In the genomic region with DNA sequence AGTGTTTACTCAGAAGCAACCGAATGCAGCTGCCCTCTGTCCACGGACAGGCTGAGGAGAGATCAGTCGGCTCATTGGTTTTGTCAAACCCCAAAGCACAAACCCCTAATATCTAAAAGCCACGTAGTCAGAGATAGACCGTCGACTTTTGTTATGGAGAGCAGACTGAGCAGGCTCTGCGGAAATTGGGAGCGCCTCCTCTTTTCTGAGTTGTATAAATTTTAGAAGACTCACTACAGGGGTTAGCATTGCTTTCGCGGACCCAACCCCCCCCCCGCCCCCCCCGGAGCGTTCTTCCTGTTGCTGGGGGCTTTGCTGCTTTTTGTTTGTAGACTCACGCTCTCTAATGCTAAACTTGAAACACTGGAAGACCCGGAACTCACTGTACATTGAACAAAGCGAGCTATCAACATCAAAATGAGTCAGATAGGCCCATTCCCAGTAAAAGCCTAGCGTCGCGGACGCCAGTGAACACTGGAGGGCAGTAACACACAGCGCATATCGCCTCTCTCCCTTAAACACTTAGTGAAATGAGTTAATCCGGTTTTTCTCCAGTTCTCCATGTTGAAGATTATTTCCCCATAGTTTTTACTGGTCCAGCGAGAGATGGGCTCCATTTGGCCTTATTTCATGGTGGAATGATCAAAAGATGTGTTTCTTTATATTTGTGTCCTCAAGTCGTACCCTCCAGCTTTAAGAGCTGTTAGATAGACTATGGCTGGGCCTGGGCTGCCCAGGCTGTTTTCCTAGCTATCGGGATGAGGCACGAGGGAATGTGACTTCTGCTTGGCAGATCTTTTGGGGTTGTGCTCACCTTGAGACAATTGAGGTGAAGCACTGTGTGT, we compare ENCODE assay signal across 9 mouse cellular contexts. TPM values are rescaled to one million over a fixed set of nuclear protein-coding genes. Genes with fewer than 3 reads are reported as not detected.
DNase-seq lines count a peak whose midpoint lies in the region; ATAC-seq lines count a peak whose summit lies in the region.
"Had no signal": no experiment of that assay in that cellular context is flagged by ENCODE, and none has a peak within 500 bp of the region (broad histone marks: within the 10 kb centered on the region; RNA-seq: fewer than 3 reads in every experiment).

No protein-coding gene starts in this region.

- peak; percentile 28 to 33 for DNase-seq in urinary bladder, postnatal 36 days (ENCODE audit: low spot score in 2 of 2)
- DNase-seq in urinary bladder, postnatal 10 days (ENCODE audit: low spot score), result no peak
- peak; percentile 62 for DNase-seq in embryo, embryonic 9.5 days (ENCODE audit: extremely low spot score)
- peak; percentile 79 for DNase-seq in hindbrain, embryonic 11.5 days (ENCODE audit: low spot score)
- peak; percentile 28 to 59 for DNase-seq in layer of hippocampus, adult 8-10 months (ENCODE audit: low spot score in 2 of 2)
- DNase-seq in lung, postnatal 36 days, result peak; percentile 30
- DNase-seq in right cerebral cortex, postnatal 10 days (ENCODE audit: low spot score in 2 of 2), result peak; percentile 74 to 83
- no peak for DNase-seq in spleen, postnatal 4 days (ENCODE audit: low spot score in 2 of 2)

- no peaks in the 10 kb centered on the region for H3K9me3 ChIP-seq in hindbrain, embryonic 11.5 days (ENCODE audit: control insufficient read depth, low read length)

- 27% methylated on average over 27 of the region's 27 CpGs for WGBS in hindbrain, embryonic 11.5 days

- H3K27ac ChIP-seq in hindbrain, embryonic 11.5 days (ENCODE audit: low read depth, low read length), result no peak overlapping the region

- H3K4me3 ChIP-seq in hindbrain, embryonic 11.5 days (ENCODE audit: low read depth, low read length), result no peak overlapping the region
- H3K4me3 ChIP-seq: myocyte had no signal

- no peaks in the 10 kb centered on the region for H3K4me1 ChIP-seq in hindbrain, embryonic 11.5 days (replicated peaks; ENCODE audit: control insufficient read depth, insufficient read depth, low read length)

- H3K27me3 ChIP-seq in hindbrain, embryonic 11.5 days (ENCODE audit: control insufficient read depth, insufficient read depth, low read length), result no peaks in the 10 kb centered on the region

- peak; percentile 80 for ATAC-seq in hindbrain, embryonic 11.5 days (ENCODE audit: low FRiP score)

- 0 out of 2 replicates have a peak overlapping the region, but pooled peaks have one; percentile 11 for H3K9ac ChIP-seq in hindbrain, embryonic 11.5 days (ENCODE audit: low read depth, low read length)

- no peaks in the 10 kb centered on the region for H3K36me3 ChIP-seq in hindbrain, embryonic 11.5 days (ENCODE audit: control insufficient read depth, insufficient read depth, low read length)

- no peak overlapping the region; the same call in 1 of the 2 replicates for H3K4me2 ChIP-seq in hindbrain, embryonic 11.5 days (replicated peaks; ENCODE audit: low read depth, low read length)

RNA-seq across cellular contexts. Expression of a gene that starts 42.2 kb away (rescaled TPM):
- polyA plus RNA-seq in hindbrain, embryonic 11.5 days (2014; fragmentation: Nextera tagmentation; extraction: Ambion mirVana), result 12.9 and 15.1 TPM in 2 replicates
- total RNA-seq in layer of hippocampus, adult 8-10 months (2022), result 100 to 1,000 TPM; 256 to 290 (median 273) TPM
- polyA plus RNA-seq: myocyte had no signal

Comparison
In these comparisons a context has a peak if more than half of its experiments do, and no peak if none do; other contexts are left out.
1. DNase-seq: peak in urinary bladder, postnatal 36 days (2 of 2), embryo, embryonic 9.5 days (single experiment), hindbrain, embryonic 11.5 days (single experiment), layer of hippocampus, adult 8-10 months (2 of 2), lung, postnatal 36 days (single experiment) and right cerebral cortex, postnatal 10 days (2 of 2); none in urinary bladder, postnatal 10 days (single experiment) and spleen, postnatal 4 days (0 of 2).